Mouse (Mus musculus) lung, postnatal 36 days (tissue): ENCODE data around the gene Gm49361.

Experiments used
- DNase-seq: peaks from one replicate; pipeline ENCODE4 v3.0.0; 2022; ENCODE audit warnings: mixed read lengths

Gene Gm49361

DNA sequence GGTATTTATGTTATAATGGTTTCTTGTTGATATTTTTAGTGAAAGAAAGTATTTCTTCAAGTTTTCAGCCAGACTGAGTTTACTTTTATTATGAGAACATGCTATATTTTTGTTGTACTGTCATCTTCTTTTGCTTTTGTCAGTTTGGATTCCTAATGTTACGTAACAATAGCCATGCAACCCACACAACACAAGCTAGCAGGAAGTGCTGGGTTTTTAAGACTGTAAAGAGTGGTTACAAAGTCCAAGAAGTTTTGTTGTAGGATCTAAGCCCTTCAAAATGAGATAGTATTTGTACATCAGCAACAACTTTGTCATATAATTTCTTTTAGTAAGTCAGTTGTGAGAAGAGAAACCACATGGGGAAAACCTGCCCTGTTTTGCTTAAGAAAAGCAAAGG lies 128.2 kb downstream of the Gm49361 start:
- DNase-seq = no peak

DNA sequence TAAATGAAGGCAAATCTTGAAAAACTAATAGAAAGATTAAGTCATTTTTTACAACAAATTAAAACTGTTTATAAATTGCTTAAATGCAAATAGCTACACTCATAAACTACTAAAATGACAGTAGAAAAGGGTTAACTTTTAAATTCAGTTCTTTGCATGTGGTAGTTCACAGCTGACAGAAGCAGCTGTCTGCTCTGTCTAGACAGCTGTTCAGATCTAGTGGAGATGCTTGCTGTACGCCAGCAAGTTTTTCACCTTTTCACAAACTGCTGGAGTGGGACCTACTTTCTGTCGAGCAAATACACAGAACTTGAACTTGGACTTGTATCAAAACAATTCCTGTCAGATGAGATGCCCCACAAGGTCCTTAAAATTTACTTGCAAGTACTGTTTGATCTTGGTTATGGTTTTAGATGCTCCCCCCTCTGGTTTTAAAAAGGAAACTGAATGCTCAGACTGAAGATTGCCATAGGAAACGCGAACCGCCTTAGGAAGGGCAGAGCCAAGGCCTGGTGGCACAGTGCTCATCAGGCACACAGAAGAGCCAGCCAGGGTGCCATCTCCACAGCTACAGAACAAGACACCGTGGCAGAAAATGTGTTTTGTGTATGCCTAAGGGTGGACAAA lies 129.5 kb downstream of the Gm49361 start:
- peak; percentile 47 for DNase-seq

DNA sequence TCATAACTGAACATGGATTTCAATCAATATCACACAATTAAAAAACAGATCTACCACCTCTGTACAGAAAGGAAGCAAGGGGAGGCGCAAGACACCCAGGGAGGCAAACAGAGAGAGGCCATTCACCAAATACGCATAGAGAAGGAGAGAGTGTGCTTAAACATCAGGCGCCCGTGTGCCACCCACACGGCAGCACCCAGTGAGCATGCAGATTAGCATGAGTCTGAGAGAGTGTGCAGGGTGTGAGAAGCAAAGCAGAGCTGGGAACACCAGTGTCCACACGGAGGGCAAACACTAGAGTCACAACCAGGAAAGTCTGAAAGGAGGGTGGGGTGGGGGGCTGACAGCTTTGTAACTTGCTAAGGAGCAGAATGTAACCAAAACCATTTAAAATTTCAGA lies 130.1 kb downstream of the Gm49361 start:
- DNase-seq = no peak

DNA sequence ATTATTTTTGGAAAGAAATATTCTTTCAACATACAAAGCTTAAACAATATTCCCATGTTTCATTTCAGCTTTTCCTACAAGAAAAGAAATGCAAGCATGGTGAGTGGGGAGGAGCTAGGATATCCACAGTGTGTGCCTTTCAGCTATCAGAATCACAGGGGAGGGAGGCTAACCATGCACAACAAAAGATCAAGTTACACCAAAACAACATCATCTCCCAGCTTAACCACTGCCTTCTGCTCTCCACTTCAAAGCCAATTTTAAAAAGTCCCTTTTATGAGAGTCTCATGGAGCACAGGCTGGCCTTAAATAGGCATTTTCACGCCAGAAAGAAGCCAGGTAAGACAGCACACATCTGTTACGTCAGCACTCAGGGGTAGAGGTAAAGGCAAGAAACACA lies 134.9 kb downstream of the Gm49361 start:
- no peak for DNase-seq

DNA sequence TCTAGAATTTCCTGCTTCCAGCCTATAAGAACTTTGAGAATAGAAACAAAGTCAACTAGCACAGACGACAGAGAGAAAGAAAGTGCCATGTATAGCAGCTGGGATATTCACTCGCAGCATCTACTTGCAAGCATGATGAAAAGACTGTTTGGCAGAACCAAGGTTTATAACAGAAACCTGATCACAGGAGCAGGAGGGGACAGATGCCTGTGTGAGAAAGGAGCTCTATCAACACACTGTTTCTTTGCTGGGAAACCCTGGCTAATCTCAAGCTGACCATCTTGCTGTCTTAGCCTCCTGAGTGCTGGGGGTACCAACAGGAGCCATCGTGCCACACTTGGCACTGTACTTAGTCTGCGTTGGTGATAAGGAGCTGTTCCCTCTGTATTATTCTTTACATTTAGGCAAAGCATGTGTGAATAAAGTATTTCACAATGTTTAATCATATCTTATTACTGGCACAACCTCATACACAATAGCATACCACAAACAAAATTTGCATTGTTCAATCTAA lies 136.0 kb downstream of the Gm49361 start:
- no peak for DNase-seq

DNA sequence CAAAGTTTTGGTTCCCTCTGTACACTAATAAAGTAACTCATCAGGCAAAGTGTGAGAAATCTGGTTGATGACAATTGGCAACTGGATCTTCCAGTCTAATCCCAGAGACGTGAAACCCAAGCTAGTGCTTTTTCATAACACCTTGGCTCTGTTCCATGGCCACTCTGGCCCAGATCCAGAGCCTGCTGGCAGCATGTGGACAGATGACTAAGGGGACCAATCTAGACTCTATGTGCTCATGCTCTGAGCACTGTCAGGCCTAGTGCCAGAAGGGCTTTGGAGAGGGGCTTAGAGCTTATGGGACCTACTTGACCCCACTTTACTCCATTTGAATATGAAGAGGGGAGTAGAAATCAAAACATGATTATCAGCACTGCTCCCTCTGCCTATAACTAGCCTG lies 138.4 kb downstream of the Gm49361 start:
- peak; percentile 98 for DNase-seq

DNA sequence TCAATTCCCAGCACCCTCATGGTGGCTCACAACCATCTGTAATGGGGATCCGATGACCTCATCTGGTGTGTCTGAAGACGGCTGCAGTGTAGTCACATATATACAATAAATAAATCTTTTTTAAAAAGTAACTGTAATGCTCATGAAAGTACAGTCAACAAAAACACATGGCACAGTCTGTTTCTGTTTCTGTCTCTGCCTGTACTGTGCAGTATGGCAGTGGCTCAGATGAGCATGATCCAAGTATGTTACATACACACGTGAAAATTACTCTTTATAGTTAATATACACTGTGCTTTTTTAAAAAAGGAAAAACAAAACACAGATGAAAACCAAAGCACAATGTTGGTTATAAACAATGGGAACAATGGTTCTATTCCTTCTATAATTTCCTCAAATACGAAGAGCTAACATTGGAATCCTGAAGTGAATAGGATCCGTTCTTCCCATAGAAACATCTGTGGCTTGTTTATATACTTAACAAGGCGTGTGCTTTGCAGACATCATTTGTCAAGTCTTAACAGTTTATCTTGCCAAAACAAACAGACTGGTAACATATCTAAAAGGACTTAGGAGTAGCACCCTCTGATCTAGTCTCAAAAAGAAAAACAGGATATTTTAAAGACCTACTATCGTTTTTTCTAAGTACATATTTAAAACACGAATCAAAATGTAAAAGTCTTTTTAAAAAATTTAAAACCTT lies 139.1 kb downstream of the Gm49361 start:
- peak; percentile 47 for DNase-seq

DNA sequence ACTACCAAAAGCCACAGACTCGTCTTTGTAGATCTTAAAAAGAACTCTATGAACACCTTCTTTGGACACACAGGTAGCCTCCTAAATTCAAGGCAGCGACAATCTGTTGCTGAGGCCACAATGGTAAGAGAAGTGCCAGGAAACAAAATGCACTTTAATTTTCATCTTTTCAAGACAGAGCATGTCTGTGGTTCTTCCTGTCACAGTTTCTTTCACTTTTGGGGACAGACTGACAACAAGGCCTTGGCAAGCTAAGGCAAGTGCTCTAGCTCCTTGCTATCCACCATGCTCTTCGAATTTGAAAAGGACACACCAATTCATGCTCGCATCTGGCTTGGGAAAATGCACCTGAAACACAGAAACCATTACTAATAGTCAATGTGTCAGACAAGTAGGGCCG lies 152.6 kb downstream of the Gm49361 start:
- DNase-seq = no peak
